Mouse (Mus musculus) midbrain, embryonic 12.5 days (tissue): Measurements from ENCODE around the gene Sppl2c. TPM values are rescaled to one million over a fixed set of nuclear protein-coding genes. Genes with fewer than 3 reads are reported as not detected.

ENCODE experiments used
- ATAC-seq: fragments of 200-750 bp; cut with Nextera tagmentation; 2 replicates; pipeline ENCODE4 v1.8.0; 2017; ENCODE audit warnings: low read depth, moderate TSS enrichment, moderate library complexity; ENCODE audit not compliant: low FRiP score
- H3K27ac ChIP-seq: fragments of 300-500 bp; sonication (generic); replicated peaks from 2 replicates; pipeline ENCODE4 v1.5.1; 2016; ENCODE audit warnings: mild to moderate bottlenecking
- H3K27me3 ChIP-seq: fragments of 300-500 bp; sonication (generic); 2 replicates; pipeline ENCODE4 v1.6.1; 2016; ENCODE audit warnings: mild to moderate bottlenecking
- H3K36me3 ChIP-seq: fragments of 300-500 bp; sonication (generic); 2 replicates; pipeline ENCODE4 v1.6.1; 2016
- H3K4me1 ChIP-seq: fragments of 300-500 bp; sonication (generic); 2 replicates; pipeline ENCODE4 v1.6.1; 2016
- H3K4me2 ChIP-seq: fragments of 300-500 bp; sonication (generic); replicated peaks from 2 replicates; pipeline ENCODE4 v1.6.1; 2016; ENCODE audit warnings: mild to moderate bottlenecking, moderate library complexity
- H3K4me3 ChIP-seq: fragments of 300-500 bp; sonication (generic); 2 replicates; pipeline ENCODE4 v1.5.1; 2016; ENCODE audit warnings: mild to moderate bottlenecking
- H3K9ac ChIP-seq: fragments of 300-500 bp; sonication (generic); replicated peaks from 2 replicates; pipeline ENCODE4 v1.6.1; 2016; ENCODE audit warnings: mild to moderate bottlenecking, moderate library complexity
- H3K9me3 ChIP-seq: fragments of 300-500 bp; sonication (generic); 2 replicates; pipeline ENCODE4 v1.6.1; 2016; ENCODE audit warnings: mild to moderate bottlenecking
- WGBS: fragments of 180-500 bp; shearing (Covaris S2); methylation state at CpG from one replicate; pipeline ENCODE4 v1.1.7; 2016; 5-methylcytosine and 5-hydroxymethylcytosine counted together
- polyA plus RNA-seq: library from polyadenylated mRNA; unstranded; fragments of >200 nt; fragmentation: Nextera tagmentation; extraction: Ambion mirVana; gene quantifications from 2 replicates; pipeline ENCODE4 v1.2.1, GENCODE M21; 2016

The Sppl2c gene
- polyA plus RNA-seq, 1 experiment from 2014 or later = not detected

- no peak overlapping the region for H3K9ac ChIP-seq
- H3K4me1 ChIP-seq = peaks cover 15% of the 10 kb centered on the region
- WGBS = 86% methylated on average over 4 of the region's 4 CpGs
- no peaks in the 10 kb centered on the region for H3K9me3 ChIP-seq
- H3K4me3 ChIP-seq = no peak overlapping the region
- peaks cover 9% of the 10 kb centered on the region for H3K27me3 ChIP-seq
- H3K36me3 ChIP-seq = no peaks in the 10 kb centered on the region
- ATAC-seq = no peak
- H3K27ac ChIP-seq = no peak overlapping the region
- no peak overlapping the region for H3K4me2 ChIP-seq
These were observed 26.3 kb upstream of the Sppl2c start for GRCm38 (mm10) chr11:104159769-104160272.

DNA sequence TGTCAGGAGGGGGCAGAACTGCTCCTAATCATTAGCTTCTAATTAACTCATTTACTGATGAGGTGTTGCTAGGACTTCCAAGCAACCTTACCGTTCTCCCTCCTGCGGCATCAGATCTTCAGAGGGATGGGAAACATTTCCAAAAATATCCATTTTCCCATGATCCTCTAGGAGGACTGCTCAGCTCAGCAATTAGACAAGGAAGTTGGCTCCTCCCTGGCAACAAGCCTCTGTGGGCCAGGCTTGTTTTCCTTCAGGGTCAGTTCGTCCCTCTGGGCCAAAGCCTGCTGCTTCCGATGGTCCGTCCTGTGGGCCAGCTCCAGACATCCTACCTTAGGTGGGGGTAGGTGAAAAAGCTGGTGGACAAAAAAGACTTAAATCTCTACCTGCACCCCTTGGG, 25.0 kb upstream of the Sppl2c start:
- Histone ChIP-seq H3K27me3 (peaks cover 9% of the 10 kb centered on the region), H3K4me1 (peaks cover 15% of the 10 kb centered on the region), H3K9me3 (no peaks in the 10 kb centered on the region), H3K4me3 (no peak overlapping the region), H3K9ac (no peak overlapping the region), H3K4me2 (no peak overlapping the region), H3K36me3 (no peaks in the 10 kb centered on the region), H3K27ac (no peak overlapping the region)
- ATAC-seq = no peak
- 81% methylated on average over 5 of the region's 5 CpGs for WGBS

DNA sequence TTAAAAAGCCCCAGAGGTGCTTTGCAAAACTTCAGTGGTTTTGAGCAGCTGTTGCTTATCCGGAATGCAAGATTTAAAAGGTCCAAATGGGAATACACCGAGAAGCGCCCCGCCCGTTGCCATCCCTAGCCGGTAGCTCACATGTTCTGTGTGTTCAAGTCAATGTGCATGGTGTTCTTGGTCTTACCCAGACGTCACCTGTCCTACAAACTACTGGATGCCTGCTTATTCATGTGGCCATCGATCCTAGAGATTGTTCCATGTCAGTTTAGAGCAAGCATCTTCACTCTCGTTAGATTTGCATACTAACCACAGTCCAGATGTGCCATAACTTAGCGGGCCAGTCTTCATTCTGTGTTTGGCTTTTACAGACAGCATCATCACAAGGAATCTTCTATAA, 21.9 kb upstream of the Sppl2c start:
- no peaks in the 10 kb centered on the region for H3K36me3 ChIP-seq
- H3K4me2 ChIP-seq = no peak overlapping the region
- no peak overlapping the region for H3K9ac ChIP-seq
- no peak for ATAC-seq
- H3K9me3 ChIP-seq = no peaks in the 10 kb centered on the region
- H3K27me3 ChIP-seq = no peaks in the 10 kb centered on the region
- no peak overlapping the region for H3K4me3 ChIP-seq
- no peak overlapping the region for H3K27ac ChIP-seq
- 91% methylated on average over 10 of the region's 10 CpGs for WGBS
- no peaks in the 10 kb centered on the region for H3K4me1 ChIP-seq

DNA sequence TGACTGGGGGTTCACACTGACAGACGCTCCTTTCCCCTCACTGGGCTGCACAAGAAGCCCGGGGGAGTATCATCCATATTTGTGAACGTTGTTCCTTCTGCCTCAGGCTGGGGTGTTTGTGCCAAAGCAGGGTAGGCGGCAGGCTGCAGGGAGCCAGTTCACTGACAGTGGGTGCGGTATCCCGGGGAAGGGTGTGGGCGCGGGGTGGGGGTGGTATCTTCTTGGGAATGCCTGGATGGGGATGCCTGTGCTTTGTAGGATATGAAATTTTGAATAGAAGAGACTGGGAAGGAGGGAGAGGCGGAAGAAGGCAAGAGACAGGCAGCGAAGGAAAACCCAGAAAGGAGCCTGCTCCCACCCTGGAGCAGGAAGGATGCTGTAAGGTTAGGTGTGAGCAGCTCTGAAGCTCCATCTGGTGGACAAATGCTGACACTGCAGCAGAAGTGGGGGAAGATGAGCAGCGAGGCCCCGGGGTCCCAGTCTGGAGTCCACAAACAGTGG, 14.8 kb upstream of the Sppl2c start:
- Histone ChIP-seq H3K27me3 (peaks cover 17% of the 10 kb centered on the region), H3K4me3 (no peak overlapping the region), H3K27ac (no peak overlapping the region), H3K9me3 (no peaks in the 10 kb centered on the region), H3K4me2 (peak overlapping the region; percentile 13; the same call in 1 of the 2 replicates), H3K4me1 (no peaks in the 10 kb centered on the region), H3K36me3 (no peaks in the 10 kb centered on the region), H3K9ac (no peak overlapping the region)
- ATAC-seq = peak; percentile 49
- 39% methylated on average over 12 of the region's 12 CpGs for WGBS

DNA sequence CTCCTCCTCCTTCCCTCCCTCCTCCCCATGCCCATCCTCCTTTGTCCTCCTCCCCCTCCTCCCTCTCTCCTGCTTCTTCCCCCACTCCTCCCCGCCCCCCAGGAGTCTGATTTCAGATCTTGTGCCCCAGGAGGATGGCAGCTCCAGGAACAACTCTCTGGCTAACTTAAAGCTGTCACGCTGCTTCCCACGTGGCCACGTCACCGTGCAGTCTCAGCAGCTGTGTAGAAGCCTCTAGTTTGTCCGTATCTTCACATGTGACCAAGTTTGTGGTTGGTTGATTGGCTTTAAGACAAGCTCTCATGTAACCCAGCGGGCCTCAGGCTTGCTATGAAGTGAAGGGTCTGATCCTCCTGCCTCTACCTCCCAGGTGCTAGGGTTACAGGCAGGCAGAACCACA, 7.2 kb upstream of the Sppl2c start:
- ATAC-seq = no peak
- 41% methylated on average over 7 of the region's 7 CpGs for WGBS
- H3K9ac ChIP-seq = no peak overlapping the region
- no peak overlapping the region for H3K4me2 ChIP-seq
- H3K27ac ChIP-seq = no peak overlapping the region
- no peaks in the 10 kb centered on the region for H3K36me3 ChIP-seq
- no peaks in the 10 kb centered on the region for H3K27me3 ChIP-seq
- H3K4me1 ChIP-seq = no peaks in the 10 kb centered on the region; the same call in 1 of the 2 replicates
- no peak overlapping the region for H3K4me3 ChIP-seq
- no peaks in the 10 kb centered on the region for H3K9me3 ChIP-seq

DNA sequence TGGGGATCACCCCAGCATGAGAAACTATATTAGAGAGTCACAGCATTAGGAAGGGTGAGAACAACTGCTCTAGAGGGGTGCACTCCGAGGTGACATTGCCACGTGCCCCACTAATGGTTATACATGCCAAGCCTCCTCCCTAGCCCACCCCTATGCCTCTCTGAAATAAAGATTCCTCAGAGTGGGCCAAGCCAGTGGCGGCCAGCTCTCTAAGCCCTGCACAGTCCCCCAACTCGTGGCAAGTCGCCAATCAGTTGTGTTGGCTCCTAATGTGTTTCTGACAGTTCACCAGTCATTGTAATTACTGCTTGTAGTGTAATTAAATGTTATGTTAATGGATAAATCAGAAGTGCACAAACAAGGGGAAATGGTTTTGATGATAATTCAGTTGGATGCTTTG, 6.3 kb upstream of the Sppl2c start:
- no peaks in the 10 kb centered on the region for H3K9me3 ChIP-seq
- no peak for ATAC-seq
- H3K4me3 ChIP-seq = no peak overlapping the region
- H3K27me3 ChIP-seq = no peaks in the 10 kb centered on the region
- 73% methylated on average over 5 of the region's 5 CpGs for WGBS
- no peaks in the 10 kb centered on the region for H3K36me3 ChIP-seq
- H3K27ac ChIP-seq = no peak overlapping the region
- H3K4me2 ChIP-seq = no peak overlapping the region
- H3K4me1 ChIP-seq = no peaks in the 10 kb centered on the region; the same call in 1 of the 2 replicates
- H3K9ac ChIP-seq = no peak overlapping the region

- no peak overlapping the region for H3K27ac ChIP-seq
- 78% methylated on average over 3 of the region's 3 CpGs for WGBS
- H3K36me3 ChIP-seq = no peaks in the 10 kb centered on the region
- no peak overlapping the region for H3K4me3 ChIP-seq
- no peak overlapping the region for H3K4me2 ChIP-seq
- no peaks in the 10 kb centered on the region for H3K9me3 ChIP-seq
- no peaks in the 10 kb centered on the region; the same call in 1 of the 2 replicates for H3K4me1 ChIP-seq
- no peak for ATAC-seq
- no peak overlapping the region for H3K9ac ChIP-seq
- no peaks in the 10 kb centered on the region for H3K27me3 ChIP-seq
These were observed 4.0 kb upstream of the Sppl2c start for GRCm38 (mm10) chr11:104182141-104182540.

- H3K4me2 ChIP-seq = no peak overlapping the region
- WGBS = 92% methylated on average over 9 of the region's 9 CpGs
- ATAC-seq = no peak
- no peak overlapping the region for H3K9ac ChIP-seq
- H3K9me3 ChIP-seq = no peaks in the 10 kb centered on the region
- H3K27ac ChIP-seq = no peak overlapping the region
- H3K4me3 ChIP-seq = no peak overlapping the region
- H3K27me3 ChIP-seq = no peaks in the 10 kb centered on the region
- H3K36me3 ChIP-seq = no peaks in the 10 kb centered on the region
- no peaks in the 10 kb centered on the region for H3K4me1 ChIP-seq
These were observed 667 bp downstream of the Sppl2c start for GRCm38 (mm10) chr11:104186837-104187150.

DNA sequence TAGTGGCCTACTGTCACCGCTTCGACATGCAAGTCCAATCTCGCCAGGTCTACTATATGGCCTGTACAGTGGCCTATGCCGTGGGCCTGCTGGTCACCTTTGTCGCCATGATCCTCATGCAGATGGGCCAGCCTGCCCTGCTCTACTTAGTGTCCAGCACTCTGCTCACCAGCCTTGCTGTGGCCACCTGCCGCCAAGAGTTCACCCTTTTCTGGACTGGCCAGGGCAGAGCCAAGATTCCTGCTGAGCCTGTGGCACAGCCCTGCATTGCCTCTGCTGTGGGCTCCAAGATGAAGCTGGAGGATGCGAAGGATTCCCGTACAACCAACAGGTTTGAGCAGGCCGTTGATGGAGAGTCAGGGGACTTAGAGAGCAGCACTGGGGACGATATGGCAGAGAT, 1.6 kb downstream of the Sppl2c start:
- no peak for ATAC-seq
- H3K4me2 ChIP-seq = no peak overlapping the region
- no peaks in the 10 kb centered on the region for H3K4me1 ChIP-seq
- no peaks in the 10 kb centered on the region for H3K36me3 ChIP-seq
- WGBS = 94% methylated on average over 10 of the region's 10 CpGs
- no peak overlapping the region for H3K27ac ChIP-seq
- no peak overlapping the region for H3K9ac ChIP-seq
- H3K9me3 ChIP-seq = no peaks in the 10 kb centered on the region
- no peaks in the 10 kb centered on the region for H3K27me3 ChIP-seq
- no peak overlapping the region for H3K4me3 ChIP-seq

GRCm38 (mm10) chr11:104190008-104190407, 3.9 kb downstream of the Sppl2c start:
- H3K27ac ChIP-seq = no peak overlapping the region
- H3K9me3 ChIP-seq = no peaks in the 10 kb centered on the region
- no peak overlapping the region for H3K4me2 ChIP-seq
- no peak overlapping the region for H3K9ac ChIP-seq
- H3K4me3 ChIP-seq = no peak overlapping the region
- ATAC-seq = no peak
- H3K27me3 ChIP-seq = 0 out of 2 replicates have a peak, but pooled peaks cover 2% of the 10 kb centered on the region
- no peaks in the 10 kb centered on the region for H3K36me3 ChIP-seq
- WGBS = 74% methylated on average over 2 of the region's 2 CpGs
- H3K4me1 ChIP-seq = no peaks in the 10 kb centered on the region

- H3K27ac ChIP-seq = no peak overlapping the region
- no peak for ATAC-seq
- H3K36me3 ChIP-seq = no peaks in the 10 kb centered on the region
- no peaks in the 10 kb centered on the region for H3K9me3 ChIP-seq
- peaks cover 13% of the 10 kb centered on the region for H3K27me3 ChIP-seq
- H3K4me2 ChIP-seq = peak overlapping the region; percentile 27
- H3K4me3 ChIP-seq = no peak overlapping the region
- H3K9ac ChIP-seq = no peak overlapping the region
- 0 out of 2 replicates have a peak, but pooled peaks cover 2% of the 10 kb centered on the region for H3K4me1 ChIP-seq
- 73% methylated on average over 11 of the region's 11 CpGs for WGBS
These were observed 9.3 kb downstream of the Sppl2c start for GRCm38 (mm10) chr11:104195382-104195781.

GRCm38 (mm10) chr11:104195791-104196190, 9.7 kb downstream of the Sppl2c start:
- no peak overlapping the region for H3K4me3 ChIP-seq
- no peaks in the 10 kb centered on the region for H3K36me3 ChIP-seq
- H3K4me2 ChIP-seq = peak overlapping the region; percentile 27
- peak; percentile 71 for ATAC-seq
- H3K4me1 ChIP-seq = 0 out of 2 replicates have a peak, but pooled peaks cover 2% of the 10 kb centered on the region
- H3K27ac ChIP-seq = no peak overlapping the region
- H3K9me3 ChIP-seq = no peaks in the 10 kb centered on the region
- peaks cover 13% of the 10 kb centered on the region for H3K27me3 ChIP-seq
- 8% methylated on average over 9 of the region's 9 CpGs for WGBS
- no peak overlapping the region for H3K9ac ChIP-seq

GRCm38 (mm10) chr11:104197861-104198260, 11.7 kb downstream of the Sppl2c start:
- no peaks in the 10 kb centered on the region for H3K36me3 ChIP-seq
- no peak for ATAC-seq
- peaks cover 10% of the 10 kb centered on the region; the same call in 1 of the 2 replicates for H3K9me3 ChIP-seq
- WGBS = 13% methylated on average over 10 of the region's 10 CpGs
- no peak overlapping the region for H3K4me3 ChIP-seq
- H3K27ac ChIP-seq = no peak overlapping the region
- 0 out of 2 replicates have a peak, but pooled peaks cover 2% of the 10 kb centered on the region for H3K4me1 ChIP-seq
- no peak overlapping the region for H3K9ac ChIP-seq
- H3K4me2 ChIP-seq = no peak overlapping the region
- H3K27me3 ChIP-seq = peaks cover 13% of the 10 kb centered on the region
